Mouse (Mus musculus) retina, postnatal 7 days (tissue): Measurements from ENCODE around the gene Zfp462.

Source experiments
- DNase-seq: peaks from one replicate; pipeline ENCODE4 v3.0.0-alpha.2; 2012; ENCODE audit warnings: low read depth, low spot score

Zfp462 gene

DNA sequence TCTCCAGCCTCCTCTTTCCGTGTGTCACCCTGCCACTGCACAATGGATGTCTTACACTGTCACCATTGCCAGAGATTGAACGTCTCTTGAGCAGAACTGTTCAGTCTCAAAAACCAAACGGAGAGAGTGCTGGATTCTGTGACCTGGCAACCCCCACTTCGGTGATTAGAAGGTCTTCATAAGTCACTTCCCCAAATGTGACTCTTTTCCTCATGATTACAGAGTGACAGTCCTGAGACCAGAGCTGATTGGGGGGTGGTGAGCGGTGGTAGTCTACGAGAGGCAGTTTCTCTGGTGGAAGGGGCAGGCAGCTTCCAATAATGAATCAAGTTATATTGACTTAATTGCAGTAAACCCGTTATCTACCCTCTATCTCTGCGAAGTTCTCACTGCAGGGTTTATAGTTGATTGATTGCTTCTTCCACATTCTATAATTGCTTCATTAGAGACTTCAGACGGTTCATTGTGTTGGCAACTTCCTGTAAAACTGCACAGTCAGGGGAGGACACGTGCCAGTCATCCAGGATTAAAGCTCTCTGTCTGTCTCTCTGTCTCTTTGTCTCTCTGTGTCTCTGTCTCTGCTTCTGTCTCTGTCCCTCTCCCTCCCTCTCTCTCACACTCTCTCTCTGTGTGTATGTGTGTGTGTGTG lies 173.1 kb downstream of the Zfp462 start:
- no peak for DNase-seq

DNA sequence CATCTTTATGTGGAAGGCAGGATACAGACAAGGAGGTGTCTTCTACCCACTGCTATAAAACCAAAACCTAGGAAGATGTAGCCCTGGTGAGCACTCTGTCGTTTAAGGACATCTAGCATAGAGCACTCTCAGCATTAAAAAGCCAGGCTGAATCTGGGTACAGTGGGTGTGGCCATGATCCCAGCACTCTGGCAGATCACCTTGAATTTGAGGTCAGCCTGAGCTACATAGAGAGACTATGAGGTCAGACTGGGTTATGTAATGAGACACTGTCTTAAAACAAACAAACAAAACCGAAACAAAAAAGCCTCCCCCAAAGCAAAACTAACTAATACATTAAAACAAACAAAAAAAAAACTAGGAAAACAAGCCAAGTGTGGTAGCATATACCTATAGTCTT lies 176.3 kb downstream of the Zfp462 start:
- no peak for DNase-seq

- DNase-seq = no peak
These were observed 177.1 kb downstream of the Zfp462 start for GRCm38 (mm10) chr4:55121952-55122351.

GRCm38 (mm10) chr4:55124126-55124525 lies 179.3 kb downstream of the Zfp462 start:
- DNase-seq = no peak

- DNase-seq = no peak
These were observed 180.3 kb downstream of the Zfp462 start for GRCm38 (mm10) chr4:55125048-55125737.

- no peak for DNase-seq
These were observed 180.8 kb downstream of the Zfp462 start for GRCm38 (mm10) chr4:55125738-55126054.

GRCm38 (mm10) chr4:55127228-55127901 lies 182.5 kb downstream of the Zfp462 start:
- no peak for DNase-seq

GRCm38 (mm10) chr4:55128088-55128835 lies 183.4 kb downstream of the Zfp462 start:
- no peak for DNase-seq
